Mouse (Mus musculus) liver, embryonic 15.5 days (tissue): ENCODE data around the gene Tbc1d4. TPM values are rescaled to one million over a fixed set of nuclear protein-coding genes. Genes with fewer than 3 reads are reported as not detected.

ENCODE experiments used
- ATAC-seq: fragments of 200-750 bp; cut with Nextera tagmentation; 2 replicates; pipeline ENCODE4 v1.8.0; 2017; ENCODE audit warnings: moderate number of reproducible peaks, mild to moderate bottlenecking, moderate library complexity; ENCODE audit not compliant: insufficient read depth
- H3K27ac ChIP-seq: fragments of 300-500 bp; sonication (generic); replicated peaks from 2 replicates; pipeline ENCODE4 v1.5.1; 2015; ENCODE audit warnings: mild to moderate bottlenecking, inconsistent platforms
- H3K27me3 ChIP-seq: fragments of 300-500 bp; sonication (generic); 2 replicates; pipeline ENCODE4 v1.6.1; 2015; ENCODE audit warnings: mild to moderate bottlenecking, inconsistent platforms
- H3K36me3 ChIP-seq: fragments of 300-500 bp; sonication (generic); replicated peaks from 2 replicates; pipeline ENCODE4 v1.6.1; 2015; ENCODE audit warnings: moderate library complexity, mild to moderate bottlenecking, inconsistent platforms
- H3K4me1 ChIP-seq: fragments of 300-500 bp; sonication (generic); replicated peaks from 2 replicates; pipeline ENCODE4 v1.6.1; 2015; ENCODE audit warnings: inconsistent platforms
- H3K4me2 ChIP-seq: fragments of 300-500 bp; sonication (generic); 2 replicates; pipeline ENCODE4 v1.6.1; 2015; ENCODE audit warnings: moderate library complexity, mild to moderate bottlenecking, inconsistent platforms
- H3K4me3 ChIP-seq: fragments of 300-500 bp; sonication (generic); replicated peaks from 2 replicates; pipeline ENCODE4 v1.5.1; 2015; ENCODE audit warnings: mild to moderate bottlenecking, inconsistent platforms
- H3K9ac ChIP-seq: fragments of 300-500 bp; sonication (generic); 2 replicates; pipeline ENCODE4 v1.6.1; 2015; ENCODE audit warnings: moderate library complexity, mild to moderate bottlenecking, inconsistent platforms
- H3K9me3 ChIP-seq: fragments of 300-500 bp; sonication (generic); replicated peaks from 2 replicates; pipeline ENCODE4 v1.6.1; 2016; ENCODE audit warnings: inconsistent platforms
- WGBS: fragments of 180-500 bp; shearing (Covaris S2); methylation state at CpG from one replicate; pipeline ENCODE4 v1.1.7; 2015; ENCODE audit warnings: mixed read lengths; ENCODE audit not compliant: insufficient replicate concordance; 5-methylcytosine and 5-hydroxymethylcytosine counted together
- polyA plus RNA-seq: library from polyadenylated mRNA; unstranded; fragments of >200 nt; fragmentation: Nextera tagmentation; extraction: Ambion mirVana; gene quantifications from 2 replicates; pipeline ENCODE4 v1.2.1, GENCODE M21; 2015

Gene Tbc1d4
- polyA plus RNA-seq, 1 experiment from 2014 or later = 2.1 TPM

DNA sequence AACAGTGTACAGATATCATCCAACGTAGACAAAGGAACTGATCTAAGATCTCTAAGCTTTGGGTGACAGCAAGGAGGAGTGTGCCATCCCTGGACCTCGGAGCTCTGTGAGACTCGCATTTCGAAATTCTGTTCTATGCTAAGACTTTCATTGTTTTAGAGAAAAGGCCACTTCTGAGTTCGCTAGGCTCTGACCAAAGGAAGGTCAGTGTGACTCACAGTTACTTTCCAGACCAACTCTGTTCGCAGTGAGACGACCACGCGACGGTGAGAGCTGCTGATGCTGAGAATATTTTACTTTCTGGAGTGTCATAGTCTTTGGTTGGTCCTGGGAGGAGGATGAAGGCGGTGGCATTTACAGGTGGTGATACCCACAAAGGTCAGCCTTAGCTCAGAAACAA, 142.5 kb downstream of the Tbc1d4 start:
- Histone ChIP-seq H3K4me3 (no peak overlapping the region), H3K9me3 (no peaks in the 10 kb centered on the region), H3K36me3 (no peaks in the 10 kb centered on the region), H3K4me2 (no peak overlapping the region), H3K9ac (no peak overlapping the region), H3K4me1 (no peaks in the 10 kb centered on the region), H3K27me3 (no peaks in the 10 kb centered on the region), H3K27ac (no peak overlapping the region)
- ATAC-seq = no peak
- WGBS = 65% methylated on average over 11 of the region's 11 CpGs

- Histone ChIP-seq H3K9me3 (no peaks in the 10 kb centered on the region), H3K27ac (no peak overlapping the region), H3K27me3 (no peaks in the 10 kb centered on the region), H3K4me2 (no peak overlapping the region), H3K4me3 (no peak overlapping the region), H3K36me3 (no peaks in the 10 kb centered on the region), H3K4me1 (no peaks in the 10 kb centered on the region), H3K9ac (no peak overlapping the region)
- 71% methylated on average over 3 of the region's 3 CpGs for WGBS
- ATAC-seq = no peak
Observed at GRCm38 (mm10) chr14:101465893-101466292, 143.1 kb downstream of the Tbc1d4 start.

DNA sequence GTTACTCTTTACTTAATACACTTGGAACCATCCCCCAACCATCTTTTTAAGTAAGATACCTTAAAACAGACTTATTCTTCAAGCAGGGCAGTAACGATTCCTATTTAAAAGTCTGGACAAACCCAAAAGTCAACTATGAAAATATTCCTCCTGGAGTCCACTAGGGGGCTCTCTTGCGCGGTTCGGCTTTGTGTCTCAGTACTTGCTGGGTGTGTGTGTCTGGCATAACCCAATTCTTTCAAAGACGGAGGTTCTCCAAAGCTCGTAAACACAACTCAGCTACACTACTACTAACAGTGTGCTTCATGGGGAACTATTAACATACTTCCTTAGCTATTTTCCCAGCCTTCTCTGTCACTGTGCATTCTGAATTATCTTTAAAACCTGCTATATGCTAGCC, 148.2 kb downstream of the Tbc1d4 start:
- 22% methylated on average over 6 of the region's 6 CpGs for WGBS
- Histone ChIP-seq H3K27me3 (no peaks in the 10 kb centered on the region), H3K4me2 (no peak overlapping the region), H3K4me1 (no peaks in the 10 kb centered on the region), H3K9ac (no peak overlapping the region), H3K9me3 (no peaks in the 10 kb centered on the region), H3K4me3 (no peak overlapping the region), H3K36me3 (no peaks in the 10 kb centered on the region), H3K27ac (no peak overlapping the region)
- ATAC-seq = no peak

DNA sequence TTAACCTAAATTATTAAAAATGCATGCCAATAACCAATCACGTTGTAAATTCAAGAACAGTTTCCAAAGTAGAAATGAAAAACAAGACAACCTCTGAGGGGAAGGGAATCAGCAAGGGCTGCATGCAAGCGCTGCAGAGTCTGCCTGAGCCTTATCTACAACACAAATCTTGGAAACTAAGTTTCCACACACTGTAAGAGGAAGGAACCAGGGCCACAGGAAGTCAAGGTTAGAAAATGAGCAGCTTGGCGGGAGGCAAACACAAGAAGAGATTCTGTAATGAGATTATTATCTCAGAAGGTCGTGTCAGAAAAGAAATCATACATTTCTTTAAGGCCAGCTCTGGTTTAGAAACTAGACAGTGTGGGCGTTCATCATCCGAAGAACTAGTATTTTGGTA, 156.1 kb downstream of the Tbc1d4 start:
- no peaks in the 10 kb centered on the region for H3K4me1 ChIP-seq
- H3K27ac ChIP-seq = no peak overlapping the region
- no peak overlapping the region for H3K4me3 ChIP-seq
- no peak overlapping the region for H3K9ac ChIP-seq
- H3K4me2 ChIP-seq = no peak overlapping the region
- WGBS = 24% methylated on average over 6 of the region's 6 CpGs
- no peaks in the 10 kb centered on the region for H3K27me3 ChIP-seq
- no peaks in the 10 kb centered on the region for H3K36me3 ChIP-seq
- H3K9me3 ChIP-seq = no peaks in the 10 kb centered on the region
- ATAC-seq = no peak

- no peak overlapping the region for H3K4me3 ChIP-seq
- no peak overlapping the region for H3K4me2 ChIP-seq
- no peaks in the 10 kb centered on the region for H3K9me3 ChIP-seq
- no peak for ATAC-seq
- no peak overlapping the region for H3K9ac ChIP-seq
- no peak overlapping the region for H3K27ac ChIP-seq
- no peaks in the 10 kb centered on the region for H3K36me3 ChIP-seq
- 65% methylated on average over 4 of the region's 4 CpGs for WGBS
- H3K27me3 ChIP-seq = no peaks in the 10 kb centered on the region
- no peaks in the 10 kb centered on the region for H3K4me1 ChIP-seq
Observed at GRCm38 (mm10) chr14:101447857-101448256, 161.1 kb downstream of the Tbc1d4 start.

- Histone ChIP-seq H3K36me3 (no peaks in the 10 kb centered on the region), H3K27ac (no peak overlapping the region), H3K27me3 (no peaks in the 10 kb centered on the region), H3K4me3 (no peak overlapping the region), H3K9me3 (no peaks in the 10 kb centered on the region), H3K4me1 (no peaks in the 10 kb centered on the region), H3K9ac (no peak overlapping the region), H3K4me2 (no peak overlapping the region)
- ATAC-seq = no peak
- WGBS = 59% methylated on average over 5 of the region's 5 CpGs
Observed at GRCm38 (mm10) chr14:101445205-101445604, 163.8 kb downstream of the Tbc1d4 start.

- H3K4me1 ChIP-seq = no peaks in the 10 kb centered on the region
- WGBS = 66% methylated on average over 3 of the region's 3 CpGs
- no peak for ATAC-seq
- H3K4me3 ChIP-seq = no peak overlapping the region
- H3K27ac ChIP-seq = no peak overlapping the region
- H3K9me3 ChIP-seq = no peaks in the 10 kb centered on the region
- H3K27me3 ChIP-seq = no peaks in the 10 kb centered on the region
- no peaks in the 10 kb centered on the region for H3K36me3 ChIP-seq
- no peak overlapping the region for H3K9ac ChIP-seq
- no peak overlapping the region for H3K4me2 ChIP-seq
Observed at GRCm38 (mm10) chr14:101437925-101438324, 171.1 kb downstream of the Tbc1d4 start.

DNA sequence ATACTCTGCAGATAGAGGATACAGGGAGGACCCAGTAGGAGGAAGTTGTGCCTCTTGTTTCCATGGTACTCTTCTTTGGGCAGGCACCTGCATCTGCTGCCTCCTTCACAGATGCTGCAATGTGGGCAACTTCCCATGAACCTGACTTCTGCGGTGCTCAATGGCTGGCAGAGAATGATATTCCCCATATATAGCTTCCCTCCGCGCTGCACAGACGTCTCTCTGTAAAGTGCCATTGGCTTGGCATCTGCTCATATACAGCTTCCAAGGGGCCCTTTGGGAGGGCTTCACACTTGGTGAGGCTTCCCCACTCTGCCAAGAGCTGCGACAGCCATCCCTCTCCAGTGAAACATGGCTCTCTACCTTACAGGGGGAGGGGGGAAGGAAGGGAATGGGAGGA, 178.5 kb downstream of the Tbc1d4 start:
- WGBS = 68% methylated on average over 5 of the region's 5 CpGs
- H3K36me3 ChIP-seq = no peaks in the 10 kb centered on the region
- no peak for ATAC-seq
- no peak overlapping the region for H3K4me2 ChIP-seq
- no peak overlapping the region for H3K27ac ChIP-seq
- no peak overlapping the region for H3K4me3 ChIP-seq
- H3K9ac ChIP-seq = no peak overlapping the region
- no peaks in the 10 kb centered on the region for H3K4me1 ChIP-seq
- H3K27me3 ChIP-seq = no peaks in the 10 kb centered on the region
- H3K9me3 ChIP-seq = no peaks in the 10 kb centered on the region

GRCm38 (mm10) chr14:101428805-101429516, 180.0 kb downstream of the Tbc1d4 start:
- ATAC-seq = no peak
- Histone ChIP-seq H3K9me3 (no peaks in the 10 kb centered on the region), H3K4me3 (no peak overlapping the region), H3K27me3 (no peaks in the 10 kb centered on the region), H3K4me1 (no peaks in the 10 kb centered on the region), H3K27ac (no peak overlapping the region), H3K9ac (no peak overlapping the region), H3K36me3 (no peaks in the 10 kb centered on the region), H3K4me2 (no peak overlapping the region)
- 38% methylated on average over 3 of the region's 3 CpGs for WGBS

DNA sequence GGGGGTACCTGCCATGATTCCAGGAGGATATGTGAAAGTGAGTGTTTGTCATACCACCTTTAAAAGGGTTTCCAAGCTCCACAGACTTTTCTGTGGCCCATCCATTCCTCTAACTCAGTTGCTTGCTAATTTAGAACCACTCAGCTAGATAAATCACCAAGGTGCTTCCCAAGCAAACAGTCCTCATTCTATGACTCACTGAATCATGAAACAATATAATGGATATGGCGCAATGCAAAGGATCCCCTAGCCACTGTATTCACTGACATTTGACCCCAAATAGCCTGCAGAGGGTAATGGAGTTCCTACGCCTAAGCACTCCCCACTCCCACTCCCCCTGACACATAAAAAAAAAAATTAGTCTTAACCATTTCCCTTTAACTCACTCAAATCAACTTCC, 191.3 kb downstream of the Tbc1d4 start:
- Histone ChIP-seq H3K27ac (no peak overlapping the region), H3K9ac (no peak overlapping the region), H3K9me3 (no peaks in the 10 kb centered on the region), H3K36me3 (no peaks in the 10 kb centered on the region), H3K4me3 (no peak overlapping the region), H3K4me1 (no peaks in the 10 kb centered on the region), H3K4me2 (no peak overlapping the region), H3K27me3 (no peaks in the 10 kb centered on the region)
- ATAC-seq = no peak
- 68% methylated on average over 2 of the region's 2 CpGs for WGBS
